Mouse (Mus musculus) 416B (cell line): ENCODE data around the gene Hdlbp.

Experiments
- DNase-seq: peaks from one replicate; pipeline ENCODE4 v3.0.0; 2011; ENCODE audit warnings: low read depth

Hdlbp gene

GRCm38 (mm10) chr1:93445111-93445821 lies 33.3 kb downstream of the Hdlbp start:
- peak; percentile 71 for DNase-seq

GRCm38 (mm10) chr1:93444405-93445110 lies 34.1 kb downstream of the Hdlbp start:
- peak; percentile 77 for DNase-seq

DNA sequence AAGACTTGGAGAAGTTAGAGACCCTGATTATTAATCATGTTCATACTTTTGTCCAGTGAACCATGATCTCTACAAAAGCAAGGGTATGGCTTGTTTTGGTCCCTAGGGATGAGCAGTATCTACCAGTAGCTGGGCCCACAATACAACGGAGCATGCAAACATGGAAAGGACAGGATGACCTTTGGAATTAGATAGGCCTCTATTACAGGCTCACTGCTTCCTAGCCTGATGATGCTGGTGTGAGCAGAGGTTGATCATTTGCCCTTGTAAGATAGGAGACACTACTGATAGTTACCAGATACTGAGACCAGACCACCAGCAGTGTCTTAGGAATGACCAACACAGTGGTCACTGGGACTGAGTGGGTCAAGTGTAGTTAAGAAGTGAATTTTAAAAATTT lies 39.3 kb downstream of the Hdlbp start:
- no peak for DNase-seq

DNA sequence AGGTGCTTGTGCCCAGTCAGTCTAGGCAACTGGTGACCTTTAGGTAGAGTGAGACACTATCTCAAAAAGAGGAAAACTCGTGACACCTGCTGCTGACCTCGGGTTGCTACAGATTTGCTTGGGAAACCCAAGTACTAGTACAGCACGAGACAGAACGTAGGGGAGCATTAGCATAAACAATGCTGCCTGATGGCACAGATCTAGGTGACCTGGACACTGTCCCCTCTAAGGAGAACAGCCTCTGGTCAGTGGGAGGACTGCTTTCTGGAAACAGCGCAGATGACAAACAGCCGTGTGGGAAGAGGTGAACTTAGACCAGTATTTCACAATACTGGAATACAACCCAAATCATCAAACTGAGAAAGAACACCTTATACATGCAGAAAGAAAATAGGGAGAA lies 46.5 kb downstream of the Hdlbp start:
- DNase-seq: no peak

- DNase-seq: peak; percentile 8
Measured at GRCm38 (mm10) chr1:93403403-93403802, 75.2 kb downstream of the Hdlbp start.

DNA sequence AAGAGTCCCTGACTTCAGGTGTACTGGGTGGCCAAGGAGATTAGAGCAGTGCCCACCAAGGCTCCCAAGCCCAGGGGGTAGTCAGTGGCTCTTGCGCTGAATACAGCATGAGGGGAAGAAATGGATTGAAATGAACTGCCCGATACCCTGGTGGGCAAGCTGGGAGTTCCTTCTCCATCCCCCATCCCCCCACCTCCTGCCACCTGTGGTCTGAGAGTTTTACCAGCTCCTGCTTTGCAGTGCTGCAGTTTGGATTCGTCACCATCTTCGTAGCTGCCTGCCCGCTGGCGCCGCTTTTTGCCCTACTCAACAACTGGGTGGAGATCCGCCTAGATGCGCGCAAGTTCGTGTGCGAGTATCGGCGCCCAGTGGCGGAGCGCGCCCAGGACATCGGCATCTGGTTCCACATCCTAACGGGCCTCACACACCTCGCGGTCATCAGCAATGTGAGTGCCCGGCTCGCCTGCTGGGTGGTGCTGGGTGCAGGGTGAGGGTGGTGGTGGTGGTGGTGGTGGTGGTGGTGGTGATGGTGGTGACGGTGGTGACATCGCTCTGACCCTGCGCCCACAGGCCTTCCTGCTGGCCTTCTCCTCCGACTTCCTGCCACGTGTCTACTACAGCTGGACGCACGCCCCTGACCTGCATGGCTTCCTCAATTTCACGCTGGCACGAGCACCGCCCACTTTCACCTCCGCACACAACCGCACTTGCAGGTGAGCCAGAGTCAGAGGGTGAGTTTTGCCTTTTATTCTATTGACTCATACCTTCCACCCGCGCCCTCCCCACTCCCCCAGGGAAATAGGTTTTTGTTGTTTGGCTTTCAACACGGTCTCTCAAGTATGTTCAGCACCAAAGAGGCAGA lies 77.2 kb downstream of the Hdlbp start:
- DNase-seq: peak; percentile 16

DNA sequence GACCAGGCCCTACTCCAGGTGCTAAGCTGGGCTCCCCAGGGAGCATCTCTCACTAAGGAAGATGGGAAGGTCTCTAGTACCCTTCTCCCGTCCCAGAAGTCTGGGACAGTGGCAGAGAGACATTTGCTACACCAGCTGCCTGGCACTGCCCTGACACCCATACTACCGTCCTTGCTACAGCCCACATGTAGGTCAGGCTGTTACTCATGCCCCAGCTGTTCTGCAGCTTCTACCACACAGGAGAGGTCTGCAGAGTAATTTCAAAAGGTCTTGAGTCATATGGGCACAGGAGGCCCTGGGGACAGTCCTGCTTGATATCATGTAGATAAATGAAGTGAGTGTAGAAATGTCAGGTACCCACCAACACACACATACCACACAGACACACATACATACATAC lies 89.7 kb downstream of the Hdlbp start:
- DNase-seq: no peak

DNA sequence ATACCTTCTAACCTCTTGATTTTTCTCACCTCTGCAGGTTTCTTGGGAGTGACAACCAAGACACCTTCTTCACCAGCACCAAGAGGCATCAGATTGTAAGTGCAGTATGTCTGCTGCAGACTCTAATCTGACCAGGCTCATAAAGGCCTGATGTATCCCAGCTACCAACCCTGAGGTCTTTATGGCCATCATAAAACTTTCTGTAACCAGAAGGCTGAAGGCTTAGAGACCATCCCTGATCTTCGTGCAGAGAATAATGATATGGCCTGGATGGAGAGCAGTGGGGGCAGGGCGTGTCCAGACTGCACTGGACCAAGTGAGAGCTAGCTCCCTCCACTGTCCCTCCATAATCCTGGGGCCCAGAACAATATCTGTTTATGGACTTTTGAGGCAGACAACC lies 91.4 kb downstream of the Hdlbp start:
- no peak for DNase-seq

GRCm38 (mm10) chr1:93379117-93379516 lies 99.5 kb downstream of the Hdlbp start:
- DNase-seq: no peak

DNA sequence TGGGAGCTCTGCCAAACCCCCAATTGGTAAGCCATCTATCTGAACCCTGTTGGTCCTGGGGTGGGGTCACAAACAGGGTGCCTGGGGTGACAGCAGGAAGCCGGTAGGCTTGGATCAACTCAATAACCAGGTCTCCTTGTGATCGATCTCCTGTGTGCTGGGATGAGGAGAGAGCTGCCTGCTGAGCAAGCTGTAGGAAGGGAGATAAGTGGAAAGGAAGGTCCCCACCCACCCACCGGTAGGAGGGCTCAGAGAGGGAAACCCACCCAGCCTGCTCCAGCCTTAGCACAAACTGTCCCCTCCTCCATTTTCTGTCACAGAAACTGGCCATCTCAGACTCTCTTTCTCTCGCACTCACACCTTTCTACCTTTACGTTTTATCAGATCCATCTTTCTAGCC lies 101.3 kb downstream of the Hdlbp start:
- no peak for DNase-seq

DNA sequence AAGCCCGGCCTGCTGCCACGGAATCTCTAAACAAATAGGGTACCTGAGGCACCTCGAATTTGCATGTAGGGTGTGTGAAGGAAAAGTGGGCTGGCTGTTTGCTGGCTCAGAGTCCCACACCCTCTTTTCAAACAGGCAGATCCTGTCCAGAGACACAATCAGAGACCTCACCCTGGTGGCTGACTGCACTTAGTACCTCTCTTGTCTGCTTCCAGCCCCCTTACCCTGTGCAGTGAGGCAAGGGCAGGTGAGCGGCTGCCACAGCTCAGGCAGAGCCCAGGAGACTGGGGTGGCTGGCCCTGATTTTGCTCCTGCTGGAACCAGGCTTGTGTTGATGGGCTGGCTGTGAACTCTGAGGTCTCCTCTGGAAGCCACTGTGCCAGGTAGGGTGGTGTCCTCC lies 105.0 kb downstream of the Hdlbp start, which contains the start of gene Ano7:
TSS of gene Ano7 (plus strand) at position 266 of the 400 bp plus-strand sequence.
- no peak for DNase-seq

DNA sequence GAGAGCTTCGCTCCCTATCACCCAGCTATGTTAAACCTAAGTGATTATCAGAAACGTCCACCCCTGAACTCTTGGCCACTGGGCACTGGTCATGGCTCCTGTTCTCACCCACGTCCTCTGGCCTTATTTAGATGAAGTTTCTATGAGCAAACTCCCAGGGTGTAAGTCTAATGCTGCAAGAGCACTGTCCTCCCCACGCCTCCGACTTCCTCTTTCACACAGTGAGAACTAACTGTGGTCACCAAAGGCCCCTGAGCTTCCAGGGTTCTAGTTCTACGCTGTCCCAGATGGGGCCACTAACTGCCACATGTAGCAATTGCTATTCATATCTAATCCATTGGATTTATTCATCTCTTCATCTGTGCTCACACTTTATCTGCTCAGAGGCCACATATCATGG lies 113.0 kb downstream of the Hdlbp start:
- peak; percentile 10 for DNase-seq

- DNase-seq: no peak
Measured at GRCm38 (mm10) chr1:93362661-93363060, 116.0 kb downstream of the Hdlbp start.
